Mouse (Mus musculus) embryonic facial prominence, embryonic 11.5 days (tissue): Measurements from ENCODE around the gene Ube2e3. TPM values are rescaled to one million over a fixed set of nuclear protein-coding genes. Genes with fewer than 3 reads are reported as not detected.

Source experiments
- ATAC-seq: fragments of 200-750 bp; cut with Nextera tagmentation; replicated peaks from 2 replicates; pipeline ENCODE4 v1.8.0; 2017; ENCODE audit warnings: low read depth; ENCODE audit not compliant: insufficient number of reproducible peaks, low FRiP score, low TSS enrichment
- DNase-seq: peaks from one replicate; pipeline ENCODE4 v3.0.0-alpha.2; 2015; ENCODE audit warnings: low spot score
- H3K27ac ChIP-seq: fragments of 300-500 bp; sonication (generic); replicated peaks from 2 replicates; pipeline ENCODE4 v1.5.1; 2014; ENCODE audit warnings: mild to moderate bottlenecking, low read depth, low read length, control low read depth
- H3K27me3 ChIP-seq: fragments of 300-500 bp; sonication (generic); 2 replicates; pipeline ENCODE4 v1.6.1; 2014; ENCODE audit warnings: mild to moderate bottlenecking, low read length, moderate library complexity, mixed read lengths; ENCODE audit not compliant: control insufficient read depth, insufficient read depth
- H3K36me3 ChIP-seq: fragments of 300-500 bp; sonication (generic); replicated peaks from 2 replicates; pipeline ENCODE4 v1.6.1; 2014; ENCODE audit warnings: low read depth, mild to moderate bottlenecking, low read length, moderate library complexity, mixed read lengths; ENCODE audit not compliant: control insufficient read depth, insufficient read depth
- H3K4me1 ChIP-seq: fragments of 300-500 bp; sonication (generic); 2 replicates; pipeline ENCODE4 v1.6.1; 2014; ENCODE audit warnings: low read length, mixed read lengths; ENCODE audit not compliant: control insufficient read depth, insufficient read depth
- H3K4me2 ChIP-seq: fragments of 300-500 bp; sonication (generic); 2 replicates; pipeline ENCODE4 v1.6.1; 2014; ENCODE audit warnings: low read depth, mild to moderate bottlenecking, control low read depth, low read length, moderate library complexity
- H3K4me3 ChIP-seq: fragments of 300-500 bp; sonication (generic); 2 replicates; pipeline ENCODE4 v1.5.1; 2014; ENCODE audit warnings: low read depth, low read length, control low read depth
- H3K9ac ChIP-seq: fragments of 300-500 bp; sonication (generic); replicated peaks from 2 replicates; pipeline ENCODE4 v1.6.1; 2014; ENCODE audit warnings: mild to moderate bottlenecking, control low read depth, low read length
- H3K9me3 ChIP-seq: fragments of 300-500 bp; sonication (generic); replicated peaks from 2 replicates; pipeline ENCODE4 v1.6.1; 2016; ENCODE audit warnings: mild to moderate bottlenecking, low read length, inconsistent platforms, mixed read lengths; ENCODE audit not compliant: control insufficient read depth
- WGBS: fragments of 180-500 bp; shearing (Covaris S2); extraction: QIAGEN DNeasy Blood & Tissue Kit; methylation state at CpG from one replicate; pipeline ENCODE4 v1.1.7; 2014; 5-methylcytosine and 5-hydroxymethylcytosine counted together
- polyA plus RNA-seq: library from polyadenylated mRNA; unstranded; fragments of >200 nt; fragmentation: Nextera tagmentation; extraction: Ambion mirVana; gene quantifications from 2 replicates; pipeline ENCODE4 v1.2.1, GENCODE M21; 2014

Gene Ube2e3
- polyA plus RNA-seq = 248 and 251 TPM in 2 replicates

DNA sequence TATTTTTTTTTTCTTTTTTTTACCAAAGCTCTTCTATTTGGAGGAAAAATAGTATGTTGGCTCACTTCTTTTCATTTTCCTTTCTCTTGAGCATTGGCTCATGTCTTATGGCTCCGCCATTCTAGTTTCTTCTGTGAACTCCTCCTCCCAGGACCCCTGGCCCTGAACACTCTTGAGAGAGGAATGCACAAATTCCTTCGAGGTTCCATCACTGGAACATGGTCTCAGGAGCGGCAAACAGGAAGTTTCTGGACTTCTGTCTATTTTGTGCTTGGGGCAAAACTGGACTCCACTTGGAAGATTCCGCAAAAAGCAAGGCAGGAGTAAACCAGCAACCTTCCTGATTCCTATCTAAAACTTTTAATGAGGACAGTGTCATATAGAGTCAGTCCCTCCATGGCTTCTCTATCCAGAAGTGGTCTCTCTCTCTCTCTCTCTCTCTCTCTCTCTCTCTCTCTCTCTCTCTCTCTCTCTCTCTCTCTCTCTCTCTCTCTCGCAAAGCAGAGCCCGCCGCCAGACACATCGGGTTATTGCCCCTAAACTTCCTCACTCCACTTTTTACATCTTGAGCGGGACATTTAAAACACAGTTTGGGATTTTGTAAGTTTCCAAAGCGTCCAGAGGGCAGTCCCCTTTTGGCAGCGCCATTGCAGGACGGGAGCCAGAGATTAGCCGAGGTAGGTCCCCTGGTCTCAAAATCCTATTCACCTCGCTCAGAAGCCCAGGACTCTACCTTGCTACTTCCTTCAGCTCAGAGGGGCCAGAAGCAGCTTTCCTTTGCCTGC, at the start of gene Ube2e3:
Ube2e3 (plus strand) TSS at position 399 of the 785 bp plus-strand sequence.
- 12% methylated on average over 14 of the region's 14 CpGs for WGBS
- Histone ChIP-seq H3K4me3 (peak within 1 kb of the TSS; percentile 82), H3K27ac (peak within 1 kb of the TSS; percentile 97), H3K4me2 (peak within 1 kb of the TSS; percentile 72), H3K9me3 (no peaks in the 10 kb centered on the region), H3K9ac (peak within 1 kb of the TSS; percentile 99), H3K27me3 (no peaks in the 10 kb centered on the region), H3K4me1 (no peaks in the 10 kb centered on the region), H3K36me3 (no peaks in the 10 kb centered on the region)
- DNase-seq (peak; percentile 50), ATAC-seq (no peak; the same call in 1 of the 2 replicates)

DNA sequence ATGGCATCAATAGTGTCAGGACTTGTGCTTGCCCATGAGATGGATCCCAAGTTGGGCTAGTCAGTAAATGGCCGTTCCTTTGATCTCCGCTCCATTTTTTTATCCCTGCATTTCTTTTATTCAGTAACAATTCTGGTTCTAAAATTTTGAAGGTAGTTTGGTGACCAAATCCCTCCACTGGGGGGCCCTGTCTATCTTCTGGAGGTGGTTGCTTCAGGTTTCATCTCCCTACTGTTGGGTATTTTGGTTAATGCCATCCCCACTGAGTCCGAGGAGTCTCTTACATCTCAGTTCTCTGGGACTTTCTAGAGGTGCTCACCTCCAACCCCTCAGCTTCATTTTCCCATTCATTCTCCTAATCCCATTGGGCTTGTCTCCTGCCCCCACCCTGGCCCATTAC, 38.0 kb upstream of the Ube2e3 start:
- WGBS = 90% methylated on average over 3 of the region's 3 CpGs

DNA sequence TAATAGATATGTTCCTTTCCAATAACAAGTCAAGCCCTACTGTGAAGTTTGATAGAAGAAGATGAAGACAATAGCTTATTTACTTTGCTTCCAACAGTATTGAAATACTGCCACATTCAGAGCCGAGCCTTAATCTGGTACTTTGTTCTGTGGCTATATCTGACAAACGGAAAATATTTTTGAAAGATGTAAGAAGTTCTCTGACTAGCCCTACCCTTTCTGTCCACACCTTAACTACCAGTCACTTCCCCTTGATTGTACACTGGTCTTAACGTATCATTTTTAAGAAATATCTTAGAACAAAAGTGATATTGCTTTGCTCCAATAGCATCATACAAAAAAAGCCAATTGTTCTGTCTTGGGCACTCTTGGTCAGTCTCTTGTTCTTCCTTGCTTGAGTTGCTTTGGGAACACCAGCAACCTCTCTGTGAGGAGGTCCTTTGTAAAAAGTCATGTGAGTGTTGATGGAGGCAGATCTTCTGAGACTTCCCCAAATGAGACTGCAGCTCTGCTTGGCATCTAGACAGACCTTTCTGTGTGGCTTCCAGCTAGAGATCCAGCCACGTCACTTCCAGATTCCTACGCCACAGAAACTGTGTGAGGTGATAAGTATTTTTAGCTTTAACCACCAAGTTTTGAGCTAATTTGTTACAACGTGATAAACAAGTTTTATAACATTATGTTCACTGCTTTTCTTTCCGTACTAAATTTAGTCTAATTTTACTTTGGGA, 26.3 kb upstream of the Ube2e3 start:
- H3K4me2 ChIP-seq = no peak overlapping the region
- no peaks in the 10 kb centered on the region for H3K27me3 ChIP-seq
- no peak overlapping the region for H3K4me3 ChIP-seq
- DNase-seq (no peak), ATAC-seq (no peak)
- no peak overlapping the region for H3K27ac ChIP-seq
- no peaks in the 10 kb centered on the region for H3K36me3 ChIP-seq
- H3K9ac ChIP-seq = no peak overlapping the region
- H3K9me3 ChIP-seq = no peaks in the 10 kb centered on the region
- H3K4me1 ChIP-seq = no peaks in the 10 kb centered on the region
- WGBS = 89% methylated on average over 7 of the region's 7 CpGs

More for the DNA sequence above, 38.0 kb upstream of the Ube2e3 start:
- no peak overlapping the region for H3K9ac ChIP-seq
- ATAC-seq = no peak
- no peak overlapping the region for H3K27ac ChIP-seq
- no peak for DNase-seq
- H3K27me3 ChIP-seq = no peaks in the 10 kb centered on the region
- no peak overlapping the region for H3K4me2 ChIP-seq
- no peaks in the 10 kb centered on the region for H3K9me3 ChIP-seq
- H3K36me3 ChIP-seq = no peaks in the 10 kb centered on the region
- H3K4me1 ChIP-seq = no peaks in the 10 kb centered on the region
- no peak overlapping the region for H3K4me3 ChIP-seq

DNA sequence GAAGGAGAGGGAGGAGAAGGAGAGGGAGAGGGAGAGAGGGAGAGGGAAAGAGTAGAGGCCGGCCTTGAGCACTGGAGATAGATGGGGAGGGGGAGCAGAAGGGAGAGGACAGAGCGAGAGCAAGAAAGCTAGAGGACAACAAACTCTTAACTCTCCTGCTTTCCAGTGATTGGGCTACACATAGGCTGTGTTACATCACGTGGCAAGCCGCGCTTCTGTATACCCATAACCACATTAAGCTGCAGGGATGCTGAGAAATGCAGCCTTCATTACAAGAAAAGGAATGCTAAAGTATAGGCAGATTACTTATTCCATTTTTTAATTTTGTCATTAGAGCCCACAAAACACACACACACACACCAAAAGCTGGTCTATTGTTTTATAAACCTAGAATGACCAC, 23.6 kb upstream of the Ube2e3 start:
- Histone ChIP-seq H3K9ac (no peak overlapping the region), H3K27ac (no peak overlapping the region), H3K4me2 (no peak overlapping the region), H3K4me3 (no peak overlapping the region), H3K9me3 (no peaks in the 10 kb centered on the region), H3K36me3 (no peaks in the 10 kb centered on the region), H3K27me3 (no peaks in the 10 kb centered on the region), H3K4me1 (no peaks in the 10 kb centered on the region)
- ATAC-seq = no peak
- WGBS = 89% methylated on average over 5 of the region's 5 CpGs
- DNase-seq = no peak

DNA sequence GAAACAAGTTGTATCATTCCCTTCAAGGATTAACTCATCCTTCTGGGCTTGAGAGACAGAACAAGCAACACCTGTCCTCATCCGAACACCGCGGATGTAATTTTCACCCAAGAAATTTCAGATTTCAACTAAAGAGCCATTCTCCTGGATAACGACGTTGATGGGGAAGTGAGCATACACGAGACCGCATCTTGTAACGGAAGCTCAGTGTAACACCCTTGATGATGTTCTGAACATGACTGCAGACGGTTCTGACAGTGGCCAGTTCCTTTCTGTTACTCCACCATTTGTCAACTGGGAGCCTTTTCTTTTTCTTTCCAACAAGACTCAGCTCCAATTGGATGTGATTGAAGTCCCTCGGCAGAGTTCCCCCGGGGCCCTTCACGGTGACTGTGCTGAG, 22.6 kb upstream of the Ube2e3 start:
- Histone ChIP-seq H3K27me3 (no peaks in the 10 kb centered on the region), H3K9ac (no peak overlapping the region), H3K9me3 (no peaks in the 10 kb centered on the region), H3K4me1 (no peaks in the 10 kb centered on the region), H3K36me3 (no peaks in the 10 kb centered on the region), H3K4me3 (no peak overlapping the region), H3K27ac (no peak overlapping the region), H3K4me2 (no peak overlapping the region)
- DNase-seq = no peak
- no peak for ATAC-seq
- 90% methylated on average over 12 of the region's 12 CpGs for WGBS

DNA sequence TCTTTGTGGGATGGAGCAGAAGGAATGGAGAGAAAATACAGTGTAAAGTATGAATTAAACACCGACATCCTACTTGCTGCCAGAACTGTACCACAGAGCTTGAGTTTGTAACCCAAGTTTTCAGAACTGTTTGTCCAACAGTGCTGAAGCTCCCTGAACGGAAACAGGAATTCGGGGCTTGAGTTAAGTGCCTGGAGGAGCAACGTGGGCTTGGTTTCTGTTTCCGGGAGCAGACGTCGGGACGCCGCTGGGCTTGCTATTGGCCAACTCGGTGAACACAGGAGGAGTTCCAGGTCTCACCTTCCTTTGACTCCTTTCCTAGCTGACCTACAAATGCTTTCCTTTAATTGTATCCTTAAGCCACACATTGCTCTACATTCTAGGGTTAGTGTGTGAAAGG, 22.2 kb upstream of the Ube2e3 start:
- Histone ChIP-seq H3K9me3 (no peaks in the 10 kb centered on the region), H3K36me3 (no peaks in the 10 kb centered on the region), H3K4me2 (no peak overlapping the region), H3K9ac (no peak overlapping the region), H3K27me3 (no peaks in the 10 kb centered on the region), H3K27ac (no peak overlapping the region), H3K4me1 (no peaks in the 10 kb centered on the region), H3K4me3 (no peak overlapping the region)
- no peak for DNase-seq
- no peak for ATAC-seq
- WGBS = 74% methylated on average over 10 of the region's 10 CpGs

DNA sequence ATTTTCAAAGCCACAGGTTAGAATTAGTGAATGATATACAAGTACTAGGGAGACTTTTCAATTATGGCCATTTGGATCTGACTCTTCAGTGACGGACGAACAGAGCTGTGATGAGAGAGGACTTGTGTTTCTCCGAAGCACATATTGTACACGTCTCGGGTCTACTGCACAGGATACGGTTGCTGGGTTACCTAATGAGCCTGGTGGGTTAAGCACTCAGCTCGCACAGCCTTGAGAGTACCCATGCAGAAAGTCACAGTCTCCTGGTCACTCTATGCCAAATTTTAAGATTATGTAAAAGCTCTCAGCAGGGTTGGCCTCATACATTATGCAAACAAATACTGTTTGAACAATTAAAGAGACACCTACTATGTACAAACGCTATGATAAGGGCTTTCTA, 13.6 kb upstream of the Ube2e3 start:
- H3K4me2 ChIP-seq = no peak overlapping the region
- no peak overlapping the region for H3K27ac ChIP-seq
- no peaks in the 10 kb centered on the region for H3K9me3 ChIP-seq
- no peaks in the 10 kb centered on the region for H3K27me3 ChIP-seq
- no peaks in the 10 kb centered on the region for H3K36me3 ChIP-seq
- no peak overlapping the region for H3K4me3 ChIP-seq
- WGBS = 82% methylated on average over 8 of the region's 8 CpGs
- ATAC-seq (no peak), DNase-seq (no peak)
- H3K4me1 ChIP-seq = no peaks in the 10 kb centered on the region
- no peak overlapping the region for H3K9ac ChIP-seq

DNA sequence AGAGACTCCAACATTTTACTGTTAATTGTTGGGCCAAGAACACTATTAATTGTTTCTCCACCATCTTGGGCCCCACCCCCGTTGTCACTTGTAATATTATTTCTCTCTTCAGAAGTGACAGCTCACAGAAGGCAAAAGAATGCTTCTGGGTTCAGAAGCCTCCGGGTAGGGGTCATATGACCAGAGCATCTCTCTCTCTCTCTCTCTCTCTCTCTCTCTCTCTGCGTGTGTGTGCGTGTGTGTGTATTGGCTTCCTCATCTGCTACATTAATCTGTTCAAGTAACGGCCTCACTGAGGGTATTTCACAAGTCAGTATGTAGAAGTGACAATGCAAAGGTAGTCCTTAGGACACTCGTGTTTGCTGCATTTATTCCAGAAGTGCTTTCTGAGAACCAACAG, 9.3 kb upstream of the Ube2e3 start:
- no peak overlapping the region for H3K4me2 ChIP-seq
- 78% methylated on average over 6 of the region's 6 CpGs for WGBS
- H3K9me3 ChIP-seq = no peaks in the 10 kb centered on the region
- H3K36me3 ChIP-seq = no peaks in the 10 kb centered on the region
- no peak overlapping the region for H3K9ac ChIP-seq
- H3K4me1 ChIP-seq = no peaks in the 10 kb centered on the region
- no peaks in the 10 kb centered on the region for H3K27me3 ChIP-seq
- H3K27ac ChIP-seq = no peak overlapping the region
- DNase-seq = no peak
- no peak overlapping the region for H3K4me3 ChIP-seq
- ATAC-seq = no peak
